Mouse (Mus musculus): ENCODE measurements around the gene Urm1. TPM values are rescaled to one million over a fixed set of nuclear protein-coding genes. Genes with fewer than 3 reads are reported as not detected.

The Urm1 gene
- polyA plus RNA-seq, 1 experiment from 2014 or later, result 22.3 TPM

DNA sequence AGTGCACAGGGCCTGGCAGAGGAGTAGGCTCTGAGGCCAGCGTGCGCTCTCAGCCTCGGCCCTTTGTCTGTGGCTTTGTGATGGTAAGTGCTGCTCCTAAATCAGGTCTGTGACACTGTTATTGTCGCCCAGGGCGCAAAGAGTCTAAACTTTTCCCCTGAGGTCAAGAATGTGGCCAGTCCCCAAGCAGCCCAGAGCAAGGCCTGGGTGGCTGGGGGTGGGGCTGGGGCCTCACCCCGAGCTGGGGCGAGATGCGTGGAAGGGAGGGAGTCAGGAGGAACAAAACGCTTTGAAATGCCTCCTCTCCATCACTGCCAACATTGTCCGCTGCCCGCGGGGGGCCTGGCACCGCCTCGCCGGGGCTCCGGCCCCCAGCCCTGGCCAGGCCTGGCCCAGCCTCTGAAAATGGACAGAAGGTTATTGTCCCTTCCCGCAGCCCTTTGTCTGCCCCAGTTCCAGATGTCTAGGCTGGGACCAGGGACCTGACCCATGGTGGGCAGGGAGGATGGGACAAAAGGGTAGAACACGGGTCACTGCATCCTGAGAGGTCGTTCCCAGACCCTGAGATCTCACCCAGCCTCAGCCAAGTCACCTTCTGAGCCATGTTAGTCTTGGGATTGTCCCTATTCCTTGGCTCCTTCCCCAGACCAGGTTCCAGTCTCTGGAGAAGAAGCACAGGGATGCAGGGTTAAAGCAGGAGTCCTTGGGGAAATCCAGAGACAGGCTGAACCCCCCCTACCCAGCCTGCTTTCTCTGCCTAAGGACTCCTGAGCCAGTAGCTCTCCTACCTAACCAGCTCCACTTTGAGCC, 36.8 kb downstream of the Urm1 start:
- H3K9me3 ChIP-seq (replicated peaks), result no peaks in the 10 kb centered on the region
- WGBS, result 8% methylated on average over 19 of the region's 19 CpGs
- peaks cover 78% of the 10 kb centered on the region for H3K4me1 ChIP-seq
- H3K4me3 ChIP-seq, result peak overlapping the region; percentile 34
- no peaks in the 10 kb centered on the region for H3K36me3 ChIP-seq
- peak overlapping the region; percentile 100 for H3K27ac ChIP-seq (replicated peaks)
- peaks cover 18% of the 10 kb centered on the region for H3K27me3 ChIP-seq (ENCODE audit: low read depth, poor library complexity, severe bottlenecking)
- peak; percentile 87 for DNase-seq (ENCODE audit: low spot score)

DNA sequence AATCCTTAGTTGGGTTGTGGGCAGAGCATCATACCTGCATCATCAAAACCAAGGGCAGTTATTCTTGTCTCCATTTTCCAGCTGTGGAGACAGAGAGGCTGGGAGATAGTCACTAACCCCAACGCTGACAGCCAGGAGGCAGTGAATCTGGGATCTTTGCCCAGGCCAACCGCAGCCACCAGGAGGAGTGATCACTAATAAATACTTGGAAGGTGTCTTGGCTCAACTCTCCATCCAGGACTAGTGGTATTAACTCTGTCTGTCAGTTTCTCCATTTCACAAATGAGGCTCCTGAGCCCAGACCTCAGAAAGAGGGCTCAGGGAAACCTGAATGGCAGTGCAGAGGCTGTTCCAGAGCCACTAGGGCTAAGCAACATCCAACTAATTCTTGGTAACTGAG, 37.5 kb downstream of the Urm1 start:
- H3K4me3 ChIP-seq, result peak overlapping the region; percentile 34
- H3K36me3 ChIP-seq, result no peaks in the 10 kb centered on the region
- 50% methylated on average over 2 of the region's 2 CpGs for WGBS
- peak overlapping the region; percentile 100 for H3K27ac ChIP-seq (replicated peaks)
- peaks cover 18% of the 10 kb centered on the region for H3K27me3 ChIP-seq (ENCODE audit: low read depth, poor library complexity, severe bottlenecking)
- H3K4me1 ChIP-seq, result peaks cover 71% of the 10 kb centered on the region
- H3K9me3 ChIP-seq (replicated peaks), result no peaks in the 10 kb centered on the region
- DNase-seq (ENCODE audit: low spot score), result no peak

DNA sequence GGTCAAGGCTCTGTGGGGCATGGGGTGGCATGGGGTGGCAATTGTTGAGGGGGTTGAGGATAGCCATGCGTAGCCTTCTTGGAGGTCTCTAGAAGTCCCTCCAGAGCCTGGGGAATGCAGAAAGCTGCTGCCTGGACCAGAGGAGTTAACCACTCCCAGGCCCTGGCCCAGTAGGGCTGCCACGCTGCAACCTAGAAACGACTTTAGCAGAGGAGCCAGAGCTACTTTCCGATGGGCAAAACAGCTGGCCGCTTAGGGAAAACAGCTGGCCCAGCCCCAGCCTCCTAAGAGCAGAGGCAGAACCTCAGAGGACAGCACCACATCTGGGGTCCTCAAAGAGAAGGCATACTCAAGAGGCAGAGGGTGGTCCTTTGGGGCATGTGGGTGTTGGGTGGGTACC, 38.1 kb downstream of the Urm1 start:
- H3K4me3 ChIP-seq, result peak overlapping the region; percentile 9; the same call in 1 of the 2 replicates
- H3K27me3 ChIP-seq (ENCODE audit: low read depth, poor library complexity, severe bottlenecking), result peaks cover 18% of the 10 kb centered on the region
- no peak for DNase-seq (ENCODE audit: low spot score)
- no peaks in the 10 kb centered on the region for H3K9me3 ChIP-seq (replicated peaks)
- WGBS, result 75% methylated on average over 5 of the region's 5 CpGs
- no peaks in the 10 kb centered on the region for H3K36me3 ChIP-seq
- peaks cover 65% of the 10 kb centered on the region for H3K4me1 ChIP-seq
- peak overlapping the region; percentile 100 for H3K27ac ChIP-seq (replicated peaks)

DNA sequence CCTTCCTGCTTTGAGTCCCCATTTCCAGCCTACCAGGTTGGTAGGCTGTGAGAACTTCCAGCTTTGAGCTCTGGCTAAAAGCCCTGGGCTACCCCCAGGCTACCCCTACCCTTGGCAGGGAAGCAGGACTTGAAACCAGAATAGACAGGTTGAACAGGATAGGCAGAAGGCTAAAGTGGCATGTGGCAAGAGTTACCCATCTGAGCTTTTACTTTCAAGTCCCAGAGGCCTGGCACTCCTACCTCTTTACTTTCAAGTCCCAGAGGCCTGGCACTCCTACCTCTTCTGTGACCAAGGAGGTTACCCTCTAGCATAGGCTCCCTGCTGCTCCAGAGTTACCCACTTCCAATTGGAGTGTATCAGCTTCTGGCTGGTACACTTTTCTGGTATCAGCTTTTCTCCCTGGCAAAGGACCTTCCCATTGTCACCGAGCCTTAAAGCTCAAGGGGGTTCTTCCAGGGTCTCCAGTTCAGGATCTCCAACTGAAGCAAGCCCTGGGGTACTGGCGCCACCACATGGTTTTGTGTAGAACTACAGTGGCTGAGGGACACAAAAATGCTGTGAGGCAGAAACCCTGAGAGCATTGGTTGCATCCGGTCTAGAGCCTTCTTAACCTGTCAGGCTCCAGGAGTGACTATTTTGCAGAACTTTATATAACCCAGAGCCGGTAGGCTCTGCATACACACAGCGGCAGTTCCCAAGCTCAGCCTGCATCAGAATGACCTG, 39.0 kb downstream of the Urm1 start:
- Histone ChIP-seq H3K36me3 (no peaks in the 10 kb centered on the region), H3K9me3 (replicated peaks) (no peaks in the 10 kb centered on the region), H3K4me3 (peak overlapping the region; percentile 28), H3K4me1 (peaks cover 55% of the 10 kb centered on the region), H3K27ac (replicated peaks) (peak overlapping the region; percentile 100), H3K27me3 (ENCODE audit: low read depth, poor library complexity, severe bottlenecking) (peaks cover 20% of the 10 kb centered on the region)
- DNase-seq (ENCODE audit: low spot score), result peak; percentile 86
- 12% methylated on average over 5 of the region's 5 CpGs for WGBS

DNA sequence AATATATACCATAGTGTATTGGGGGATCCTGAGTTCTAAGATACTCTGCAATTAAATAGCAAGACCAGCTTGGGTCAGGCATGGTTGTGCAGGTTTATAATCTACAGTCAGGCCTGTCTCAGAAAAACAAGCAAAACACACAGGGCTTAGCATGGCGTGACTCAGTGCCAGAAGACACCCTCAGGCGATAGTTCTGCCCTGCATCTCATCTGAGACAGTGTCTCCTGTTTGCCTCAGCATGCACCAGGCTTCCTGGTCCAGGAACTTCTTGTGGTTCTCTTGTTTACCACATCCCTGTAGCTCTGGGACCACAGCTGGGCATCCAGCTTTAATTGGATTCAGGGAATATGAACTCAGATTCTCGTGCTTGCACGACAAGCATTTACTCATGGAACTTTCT, 45.2 kb downstream of the Urm1 start:
- Histone ChIP-seq H3K27me3 (ENCODE audit: low read depth, poor library complexity, severe bottlenecking) (peaks cover 14% of the 10 kb centered on the region; the same call in 1 of the 2 replicates), H3K27ac (replicated peaks) (no peak overlapping the region), H3K36me3 (no peaks in the 10 kb centered on the region), H3K4me3 (no peak overlapping the region), H3K9me3 (replicated peaks) (no peaks in the 10 kb centered on the region), H3K4me1 (peaks cover 29% of the 10 kb centered on the region)
- WGBS, result 84% methylated on average over 4 of the region's 4 CpGs
- no peak for DNase-seq (ENCODE audit: low spot score)

DNA sequence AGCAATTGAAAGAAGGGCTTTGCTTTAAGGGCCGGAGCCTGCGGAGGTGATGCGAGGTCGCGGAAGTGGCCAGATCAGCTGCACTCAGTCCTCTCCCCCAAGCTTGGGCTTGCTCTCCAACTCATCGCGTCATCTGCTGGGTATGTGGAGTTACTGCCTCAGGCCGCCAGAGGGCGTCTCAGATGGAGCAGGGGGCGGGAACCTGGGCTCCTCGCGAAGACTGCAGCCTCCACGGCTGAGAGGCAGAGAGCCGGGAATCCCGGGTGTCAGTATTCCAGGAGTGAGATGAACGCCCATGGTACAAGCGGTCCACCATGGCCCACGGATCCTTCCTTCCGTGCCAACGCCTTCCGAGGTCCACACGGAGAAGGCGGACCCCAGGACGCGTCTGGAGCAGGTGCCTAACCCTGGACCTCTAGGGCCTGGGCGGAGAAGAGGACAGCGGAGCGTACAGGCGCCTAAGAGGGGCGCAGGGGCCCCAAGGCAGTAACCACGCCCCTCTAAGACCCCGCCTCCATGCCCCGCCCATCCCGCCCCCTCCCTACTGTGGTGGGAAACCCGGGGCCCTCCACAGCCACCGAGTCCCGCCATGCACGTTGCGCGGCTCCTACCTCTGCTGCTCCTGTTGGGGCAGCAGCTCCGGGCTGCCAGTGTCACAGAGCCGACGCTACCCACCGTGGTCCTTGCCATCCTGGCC, 49.2 kb downstream of the Urm1 start, which contains the start of gene Cercam:
Cercam (plus strand) TSS at position 216 of the 697 bp plus-strand sequence.
- under 1% methylated on average over 44 of the region's 44 CpGs for WGBS
- Histone ChIP-seq H3K4me3 (peak within 1 kb of the TSS; percentile 62), H3K27me3 (ENCODE audit: low read depth, poor library complexity, severe bottlenecking) (peaks cover 10% of the 10 kb centered on the region; the same call in 1 of the 2 replicates), H3K9me3 (replicated peaks) (no peaks in the 10 kb centered on the region), H3K4me1 (peaks cover 42% of the 10 kb centered on the region), H3K27ac (replicated peaks) (peak within 1 kb of the TSS; percentile 91), H3K36me3 (peaks cover 33% of the 10 kb centered on the region)
- DNase-seq (ENCODE audit: low spot score), result peak; percentile 91

DNA sequence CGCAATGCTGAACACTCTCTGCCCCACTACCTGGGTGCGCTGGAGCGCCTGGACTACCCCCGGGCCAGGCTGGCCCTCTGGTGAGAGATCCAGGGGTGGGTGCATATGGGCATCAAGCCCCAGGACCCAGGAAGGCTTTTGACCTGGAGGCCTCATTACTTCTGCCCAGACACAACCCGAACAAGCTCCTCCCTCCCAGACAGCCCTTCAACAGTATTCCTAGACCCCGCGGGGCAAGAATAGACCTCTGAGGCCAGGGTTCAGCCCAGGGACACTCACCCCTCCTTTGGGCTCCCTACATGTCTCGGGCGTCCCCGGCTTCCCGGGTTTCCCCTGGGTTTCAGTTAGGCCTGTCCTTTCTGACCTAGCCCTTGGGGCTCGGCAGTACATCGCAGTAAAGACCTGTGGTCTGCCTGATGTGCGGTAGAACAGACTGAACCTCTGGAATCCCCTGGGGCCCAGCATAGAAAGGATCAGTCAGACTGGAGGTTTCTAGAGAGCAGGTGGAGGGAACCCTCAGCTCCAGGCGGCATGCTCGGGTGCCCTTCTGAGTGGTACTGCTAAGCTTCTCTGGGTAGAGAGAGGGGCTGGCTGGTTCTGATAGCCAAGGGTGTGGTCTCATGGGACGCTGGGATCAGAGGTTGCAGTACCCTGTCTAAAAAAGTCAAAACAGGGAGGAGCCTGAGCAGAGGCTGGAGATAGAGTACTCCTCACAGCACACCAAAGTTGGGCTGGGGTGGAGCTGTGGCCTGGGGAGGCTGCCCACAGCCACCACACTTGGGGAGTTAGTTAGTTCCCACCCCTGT, 50.0 kb downstream of the Urm1 start:
- H3K4me3 ChIP-seq, result peak overlapping the region; percentile 62
- DNase-seq (ENCODE audit: low spot score), result peak; percentile 54
- 2% methylated on average over 17 of the region's 17 CpGs for whole genome bisulfite sequencing
- H3K9me3 ChIP-seq (replicated peaks), result no peaks in the 10 kb centered on the region
- peaks cover 42% of the 10 kb centered on the region for H3K4me1 ChIP-seq
- peak overlapping the region; percentile 91 for H3K27ac ChIP-seq (replicated peaks)
- peaks cover 41% of the 10 kb centered on the region for H3K36me3 ChIP-seq
- H3K27me3 ChIP-seq (ENCODE audit: low read depth, poor library complexity, severe bottlenecking), result peaks cover 8% of the 10 kb centered on the region; the same call in 1 of the 2 replicates

DNA sequence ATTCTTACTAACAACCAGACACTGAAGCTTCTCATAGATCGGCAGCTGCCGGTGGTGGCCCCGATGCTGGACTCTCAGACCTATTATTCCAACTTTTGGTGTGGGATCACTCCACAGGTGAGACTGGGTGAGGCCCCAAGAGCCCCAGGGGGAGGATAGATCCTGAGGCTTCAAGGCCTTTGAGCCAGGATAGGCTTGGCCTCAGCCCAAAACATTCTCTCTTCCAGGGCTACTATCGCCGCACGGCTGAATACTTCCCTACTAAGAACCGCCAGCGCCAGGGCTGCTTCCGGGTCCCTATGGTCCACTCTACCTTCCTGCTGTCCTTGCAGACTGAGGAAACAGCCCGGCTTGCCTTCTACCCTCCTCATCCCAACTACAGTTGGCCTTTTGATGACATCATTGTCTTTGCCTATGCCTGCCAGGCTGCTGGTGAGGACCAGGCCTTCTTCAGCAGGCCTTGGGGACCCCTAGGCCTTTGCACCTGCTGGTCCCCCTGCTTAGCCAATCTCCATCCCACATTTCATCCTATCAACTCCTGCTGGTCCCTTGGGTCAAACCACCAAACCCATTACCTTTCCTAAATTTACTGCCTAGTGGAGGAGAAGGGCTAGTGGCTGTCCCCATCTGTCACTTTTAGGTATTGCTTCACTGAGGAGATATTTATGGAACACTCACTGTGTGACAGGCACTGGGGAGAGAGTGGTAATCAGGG, 52.9 kb downstream of the Urm1 start:
- no peak overlapping the region for H3K27ac ChIP-seq (replicated peaks)
- 95% methylated on average over 10 of the region's 10 CpGs for WGBS
- H3K4me1 ChIP-seq, result peaks cover 36% of the 10 kb centered on the region
- H3K9me3 ChIP-seq (replicated peaks), result no peaks in the 10 kb centered on the region
- peaks cover under 1% of the 10 kb centered on the region; the same call in 1 of the 2 replicates for H3K27me3 ChIP-seq (ENCODE audit: low read depth, poor library complexity, severe bottlenecking)
- peaks cover 66% of the 10 kb centered on the region for H3K36me3 ChIP-seq
- H3K4me3 ChIP-seq, result no peak overlapping the region
- DNase-seq (ENCODE audit: low spot score), result no peak

DNA sequence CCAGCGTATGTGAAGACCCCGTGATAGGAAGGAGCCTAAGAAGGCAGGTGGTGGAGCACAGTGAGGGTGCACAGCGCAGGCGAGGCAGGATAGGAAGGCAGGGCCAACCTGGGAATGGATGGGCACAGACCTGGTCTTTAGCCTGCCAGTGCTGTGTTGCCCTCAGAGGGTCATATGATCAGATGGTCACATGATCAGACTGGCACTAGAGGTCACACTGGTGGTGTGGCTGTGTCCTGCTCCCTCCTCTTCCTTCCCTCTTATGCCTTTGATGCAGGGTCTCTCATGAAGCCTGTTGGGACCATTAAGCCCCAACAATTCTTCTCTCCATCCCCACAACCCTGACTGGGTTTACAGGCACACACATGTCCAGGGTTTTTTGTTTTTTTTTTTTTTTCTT, 53.9 kb downstream of the Urm1 start:
- Histone ChIP-seq H3K9me3 (replicated peaks) (no peaks in the 10 kb centered on the region), H3K4me3 (no peak overlapping the region), H3K27ac (replicated peaks) (no peak overlapping the region), H3K27me3 (ENCODE audit: low read depth, poor library complexity, severe bottlenecking) (no peaks in the 10 kb centered on the region; the same call in 1 of the 2 replicates), H3K36me3 (peaks cover 74% of the 10 kb centered on the region), H3K4me1 (peaks cover 33% of the 10 kb centered on the region)
- WGBS, result 92% methylated on average over 4 of the region's 4 CpGs
- DNase-seq (ENCODE audit: low spot score), result no peak

DNA sequence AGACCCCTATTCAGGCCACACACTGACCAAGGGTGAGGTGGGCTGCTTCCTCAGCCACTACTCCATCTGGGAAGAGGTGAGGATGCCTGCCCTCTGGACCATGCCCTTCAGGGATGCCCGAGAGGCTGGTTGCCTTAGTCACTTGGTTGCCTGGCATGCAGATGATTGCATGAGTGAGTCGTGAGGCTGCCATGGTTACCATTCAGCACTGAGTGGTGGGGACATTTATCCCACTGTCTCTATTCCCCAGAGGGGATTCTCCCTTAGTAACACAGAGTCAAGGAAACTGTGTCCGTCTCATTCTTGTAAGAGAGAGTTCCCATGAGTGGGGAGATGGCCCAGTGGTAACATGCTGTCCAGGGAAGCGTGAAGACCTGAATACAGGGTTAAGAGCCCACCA, 58.2 kb downstream of the Urm1 start:
- Histone ChIP-seq H3K9me3 (replicated peaks) (no peaks in the 10 kb centered on the region; the same call in 1 of the 2 replicates), H3K4me1 (peaks cover 8% of the 10 kb centered on the region; the same call in 1 of the 2 replicates), H3K4me3 (no peak overlapping the region), H3K36me3 (peaks cover 81% of the 10 kb centered on the region), H3K27me3 (ENCODE audit: low read depth, poor library complexity, severe bottlenecking) (no peaks in the 10 kb centered on the region), H3K27ac (replicated peaks) (no peak overlapping the region)
- 80% methylated on average over 4 of the region's 4 CpGs for WGBS
- DNase-seq (ENCODE audit: low spot score), result no peak

DNA sequence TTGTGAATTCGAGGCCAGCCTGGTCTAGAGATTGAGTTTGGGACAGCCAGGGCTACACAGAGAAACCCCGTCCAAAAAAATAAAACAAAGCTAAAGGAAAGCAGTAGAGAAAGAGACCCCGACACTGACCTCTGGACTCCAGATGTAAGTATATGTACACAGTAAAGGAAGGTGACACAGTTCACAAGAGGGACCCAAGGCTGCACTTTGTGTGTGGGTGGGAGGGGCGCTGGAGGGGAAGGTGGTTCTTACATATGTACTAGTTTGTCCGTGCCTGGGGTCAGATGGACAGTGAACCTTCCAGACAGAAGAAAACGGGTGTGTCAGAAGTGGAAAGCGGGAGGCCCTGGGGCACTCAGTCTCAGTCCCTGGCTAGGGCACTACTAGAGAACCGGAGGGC, 59.3 kb downstream of the Urm1 start:
- 73% methylated on average over 8 of the region's 8 CpGs for WGBS

More for the DNA sequence above, 59.3 kb downstream of the Urm1 start:
- DNase-seq (ENCODE audit: low spot score), result no peak
- H3K27me3 ChIP-seq (ENCODE audit: low read depth, poor library complexity, severe bottlenecking), result no peaks in the 10 kb centered on the region
- H3K36me3 ChIP-seq, result peaks cover 70% of the 10 kb centered on the region
- no peak overlapping the region for H3K27ac ChIP-seq (replicated peaks)
- H3K4me3 ChIP-seq, result no peak overlapping the region
- no peaks in the 10 kb centered on the region; the same call in 1 of the 2 replicates for H3K9me3 ChIP-seq (replicated peaks)
- peaks cover 8% of the 10 kb centered on the region; the same call in 1 of the 2 replicates for H3K4me1 ChIP-seq
